Mouse (Mus musculus): ENCODE data around the gene Flg. TPM values are rescaled to one million over a fixed set of nuclear protein-coding genes. Genes with fewer than 3 reads are reported as not detected.

Gene Flg
- not detected in 2 replicates for polyA plus RNA-seq (2012; rRNA removed)

DNA sequence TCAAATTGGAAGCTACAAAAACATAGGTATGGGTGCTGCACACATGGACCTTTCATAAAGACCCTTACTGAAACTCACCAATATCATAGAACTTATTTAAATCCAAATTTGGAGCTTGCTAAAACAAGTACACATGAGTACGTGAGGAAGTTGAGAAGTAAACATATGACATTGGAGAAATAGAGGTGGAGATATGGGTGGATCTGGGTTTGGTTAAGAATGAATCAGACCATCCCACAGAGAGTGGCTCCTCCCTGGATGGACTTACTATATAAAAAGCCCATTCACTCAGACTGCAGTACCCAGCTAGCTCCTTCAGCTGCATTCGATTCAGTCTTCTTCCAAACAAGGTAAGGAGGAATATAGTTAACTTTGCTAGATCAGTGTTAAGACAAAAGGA is at the start of gene Flg:
TSS of gene Flg (plus strand) at position 301 of the 400 bp plus-strand sequence.

GRCm38 (mm10) chr3:93319449-93319848 is 46.1 kb downstream of the Flg start, which contains the start of gene Hrnr:
Gene Hrnr (plus strand): TSS chr3:93319749.

Other genes starting within 250 kb of the Flg start
- not detected in 2 replicates for gene Gm4858, start 204.7 kb upstream of the Flg start, polyA plus RNA-seq (2012; rRNA removed)
- not detected in 2 replicates for gene Crnn, start 128.7 kb upstream of the Flg start, polyA plus RNA-seq (2012; rRNA removed)
- not detected in 2 replicates for gene Flg2, start 76.2 kb upstream of the Flg start, polyA plus RNA-seq (2012; rRNA removed)
- not detected in 2 replicates for gene Hrnr, start 46.2 kb downstream of the Flg start, polyA plus RNA-seq (2012; rRNA removed)
- gene Rptn, start 120.2 kb downstream of the Flg start, polyA plus RNA-seq (2012; rRNA removed): 0.01 TPM in 2 replicates
- gene Tchh, start 168.8 kb downstream of the Flg start, polyA plus RNA-seq (2012; rRNA removed): 0.03 and 0.05 TPM in 2 replicates
- gene Tchhl1, start 195.2 kb downstream of the Flg start, polyA plus RNA-seq (2012; rRNA removed): not detected in 2 replicates
- gene S100a11, start 247.0 kb downstream of the Flg start, polyA plus RNA-seq (2012; rRNA removed): 49.4 and 54.8 TPM in 2 replicates

All from liver, embryonic 14 days (tissue).